Mouse (Mus musculus) embryo, embryonic 10.5 days (tissue): Measurements from ENCODE around the gene Kdm8.

Experiments used
- DNase-seq: peaks from one replicate; pipeline ENCODE4 v3.0.0-alpha.2; 2015; ENCODE audit warnings: low spot score

Kdm8 gene

GRCm38 (mm10) chr7:125503374-125504092, 59.1 kb downstream of the Kdm8 start:
- DNase-seq, result no peak

GRCm38 (mm10) chr7:125504618-125505017, 60.1 kb downstream of the Kdm8 start:
- DNase-seq, result no peak

GRCm38 (mm10) chr7:125505568-125505967, 61.1 kb downstream of the Kdm8 start:
- DNase-seq, result no peak

GRCm38 (mm10) chr7:125507279-125507678, 62.8 kb downstream of the Kdm8 start:
- DNase-seq, result no peak

GRCm38 (mm10) chr7:125511432-125511831, 67.0 kb downstream of the Kdm8 start:
- no peak for DNase-seq

GRCm38 (mm10) chr7:125511852-125512251, 67.4 kb downstream of the Kdm8 start:
- no peak for DNase-seq
